Mouse (Mus musculus): Measurements from ENCODE around the gene Olfr875. TPM values are rescaled to one million over a fixed set of nuclear protein-coding genes. Genes with fewer than 3 reads are reported as not detected.

Gene Olfr875
- polyA plus RNA-seq, 1 experiment from 2014 or later = not detected

DNA sequence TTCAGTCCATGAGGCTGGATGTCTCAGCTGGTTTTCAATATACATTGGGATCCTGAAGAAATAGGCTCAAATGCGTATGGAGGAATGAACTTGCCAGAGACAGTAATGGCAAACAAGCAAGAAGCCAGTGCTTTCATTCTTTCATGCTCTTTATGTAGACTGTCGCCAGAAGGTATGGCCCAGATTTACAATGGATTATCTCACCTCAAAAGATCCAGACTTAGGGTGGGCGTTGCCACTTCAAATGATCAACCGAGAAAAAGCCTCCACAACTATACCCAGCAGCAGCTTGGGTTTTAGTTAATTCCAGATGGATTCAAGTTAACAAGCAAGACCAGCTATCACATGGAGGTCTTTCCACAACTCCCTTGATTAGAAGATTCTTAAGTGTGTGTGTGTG is 30.4 kb downstream of the Olfr875 start:
- Histone ChIP-seq H3K36me3 (no peaks in the 10 kb centered on the region), H3K4me2 (replicated peaks) (no peak overlapping the region), H3K27me3 (no peaks in the 10 kb centered on the region), H3K9ac (no peak overlapping the region), H3K27ac (no peak overlapping the region), H3K4me1 (no peaks in the 10 kb centered on the region), H3K4me3 (no peak overlapping the region), H3K9me3 (replicated peaks) (no peaks in the 10 kb centered on the region)
- ATAC-seq (ENCODE audit: low FRiP score) = no peak
- 82% methylated on average over 4 of the region's 4 CpGs for WGBS

- Histone ChIP-seq H3K36me3 (no peaks in the 10 kb centered on the region), H3K4me1 (no peaks in the 10 kb centered on the region)
- ATAC-seq (ENCODE audit: low FRiP score) = no peak
Observed at GRCm38 (mm10) chr9:37802731-37803130, 31.1 kb downstream of the Olfr875 start, which contains the start of gene Olfr876. Gene Olfr876 (plus strand): TSS chr9:37803031.

GRCm38 (mm10) chr9:37807235-37807634 is 35.6 kb downstream of the Olfr875 start:
- H3K9me3 ChIP-seq (replicated peaks) = no peaks in the 10 kb centered on the region
- no peak overlapping the region for H3K4me3 ChIP-seq
- ATAC-seq (ENCODE audit: low FRiP score) = no peak
- H3K4me1 ChIP-seq = no peaks in the 10 kb centered on the region
- no peaks in the 10 kb centered on the region for H3K27me3 ChIP-seq
- H3K9ac ChIP-seq = no peak overlapping the region
- no peak overlapping the region for H3K4me2 ChIP-seq (replicated peaks)
- no peaks in the 10 kb centered on the region for H3K36me3 ChIP-seq
- no peak overlapping the region for H3K27ac ChIP-seq

More at GRCm38 (mm10) chr9:37802731-37803130, 31.1 kb downstream of the Olfr875 start, which contains the start of gene Olfr876:
- Histone ChIP-seq H3K27ac (no peak within 1 kb of the TSS), H3K4me3 (no peak within 1 kb of the TSS), H3K9me3 (replicated peaks) (no peaks in the 10 kb centered on the region), H3K9ac (no peak within 1 kb of the TSS), H3K27me3 (no peaks in the 10 kb centered on the region), H3K4me2 (replicated peaks) (no peak within 1 kb of the TSS)

GRCm38 (mm10) chr9:37808456-37808855 is 36.8 kb downstream of the Olfr875 start:
- H3K4me1 ChIP-seq = no peaks in the 10 kb centered on the region
- no peaks in the 10 kb centered on the region for H3K36me3 ChIP-seq
- 83% methylated on average over 3 of the region's 3 CpGs for WGBS
- no peaks in the 10 kb centered on the region for H3K27me3 ChIP-seq
- H3K9me3 ChIP-seq (replicated peaks) = no peaks in the 10 kb centered on the region
- no peak overlapping the region for H3K27ac ChIP-seq
- H3K4me2 ChIP-seq (replicated peaks) = no peak overlapping the region
- no peak overlapping the region for H3K9ac ChIP-seq
- no peak for ATAC-seq (ENCODE audit: low FRiP score)
- no peak overlapping the region for H3K4me3 ChIP-seq

GRCm38 (mm10) chr9:37808976-37809375 is 37.3 kb downstream of the Olfr875 start:
- H3K9ac ChIP-seq = no peak overlapping the region
- H3K27me3 ChIP-seq = no peaks in the 10 kb centered on the region
- H3K4me3 ChIP-seq = no peak overlapping the region
- ATAC-seq (ENCODE audit: low FRiP score) = no peak
- no peak overlapping the region for H3K27ac ChIP-seq
- no peak overlapping the region for H3K4me2 ChIP-seq (replicated peaks)
- 81% methylated on average over 2 of the region's 2 CpGs for WGBS
- no peaks in the 10 kb centered on the region for H3K9me3 ChIP-seq (replicated peaks)
- no peaks in the 10 kb centered on the region for H3K4me1 ChIP-seq
- H3K36me3 ChIP-seq = no peaks in the 10 kb centered on the region

DNA sequence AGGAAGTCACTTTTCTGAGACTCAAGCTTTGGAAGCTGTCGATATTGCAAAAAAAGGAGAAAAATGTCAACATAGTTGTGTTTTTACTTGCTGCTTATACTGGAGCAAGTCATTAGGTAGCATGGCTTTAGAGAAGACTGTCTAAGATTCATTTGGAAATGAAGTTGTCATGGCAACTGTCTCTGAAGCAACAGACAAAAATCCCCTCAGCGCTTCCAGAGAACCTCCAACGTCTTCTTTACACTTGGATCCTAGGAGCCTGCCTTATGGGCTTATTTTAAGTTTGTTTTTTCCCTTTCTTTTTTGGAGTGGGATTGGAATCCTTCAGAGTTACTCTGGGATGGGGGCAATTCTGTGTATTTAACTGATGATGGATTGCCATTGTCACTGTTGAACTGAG is 43.0 kb downstream of the Olfr875 start:
- Histone ChIP-seq H3K4me1 (no peaks in the 10 kb centered on the region), H3K9ac (no peak overlapping the region), H3K27ac (no peak overlapping the region), H3K9me3 (replicated peaks) (no peaks in the 10 kb centered on the region), H3K36me3 (no peaks in the 10 kb centered on the region), H3K4me3 (no peak overlapping the region), H3K27me3 (no peaks in the 10 kb centered on the region), H3K4me2 (replicated peaks) (no peak overlapping the region)
- WGBS = 53% methylated on average over 3 of the region's 3 CpGs
- no peak for ATAC-seq (ENCODE audit: low FRiP score)

Other genes with a start within 250 kb of the Olfr875 start
- 31.6 and 32.7 TPM in 2 replicates for gene Esam, start 243.8 kb upstream of the Olfr875 start, polyA plus RNA-seq (2016; fragmentation: Nextera tagmentation; extraction: Ambion mirVana)
- 0.53 and 1.0 TPM in 2 replicates for gene Vsig2, start 232.6 kb upstream of the Olfr875 start, polyA plus RNA-seq (2016; fragmentation: Nextera tagmentation; extraction: Ambion mirVana)
- 15.4 and 15.5 TPM in 2 replicates for gene Nrgn, start 219.0 kb upstream of the Olfr875 start, polyA plus RNA-seq (2016; fragmentation: Nextera tagmentation; extraction: Ambion mirVana)
- 9.4 and 12.1 TPM in 2 replicates for gene Siae, start 216.2 kb upstream of the Olfr875 start, polyA plus RNA-seq (2016; fragmentation: Nextera tagmentation; extraction: Ambion mirVana)
- 17.9 and 22.9 TPM in 2 replicates for gene Spa17, start 158.1 kb upstream of the Olfr875 start, polyA plus RNA-seq (2016; fragmentation: Nextera tagmentation; extraction: Ambion mirVana)
- 129 and 140 TPM in 2 replicates for gene Tbrg1, start 114.5 kb upstream of the Olfr875 start, polyA plus RNA-seq (2016; fragmentation: Nextera tagmentation; extraction: Ambion mirVana)
- 0.79 and 3.0 TPM in 2 replicates for gene Panx3, start 102.6 kb upstream of the Olfr875 start, polyA plus RNA-seq (2016; fragmentation: Nextera tagmentation; extraction: Ambion mirVana)
- not detected in 2 replicates for gene Olfr160, start 55.6 kb upstream of the Olfr875 start, polyA plus RNA-seq (2016; fragmentation: Nextera tagmentation; extraction: Ambion mirVana)
- gene Olfr874, start 26.8 kb upstream of the Olfr875 start, polyA plus RNA-seq (2016; fragmentation: Nextera tagmentation; extraction: Ambion mirVana) = not detected in 2 replicates
- not detected in 2 replicates for gene Olfr876, start 31.2 kb downstream of the Olfr875 start, polyA plus RNA-seq (2016; fragmentation: Nextera tagmentation; extraction: Ambion mirVana)
- not detected in 2 replicates for gene Olfr877, start 82.4 kb downstream of the Olfr875 start, polyA plus RNA-seq (2016; fragmentation: Nextera tagmentation; extraction: Ambion mirVana)
- gene Olfr145, start 124.9 kb downstream of the Olfr875 start, polyA plus RNA-seq (2016; fragmentation: Nextera tagmentation; extraction: Ambion mirVana) = not detected in 2 replicates
- gene Olfr878, start 146.0 kb downstream of the Olfr875 start, polyA plus RNA-seq (2016; fragmentation: Nextera tagmentation; extraction: Ambion mirVana) = not detected in 2 replicates
- not detected in 2 replicates for gene Olfr881, start 220.0 kb downstream of the Olfr875 start, polyA plus RNA-seq (2016; fragmentation: Nextera tagmentation; extraction: Ambion mirVana)

Measured in hindbrain, embryonic 12.5 days (tissue).